ENCODE assay signal across 7 mouse cellular contexts in the genomic region with DNA sequence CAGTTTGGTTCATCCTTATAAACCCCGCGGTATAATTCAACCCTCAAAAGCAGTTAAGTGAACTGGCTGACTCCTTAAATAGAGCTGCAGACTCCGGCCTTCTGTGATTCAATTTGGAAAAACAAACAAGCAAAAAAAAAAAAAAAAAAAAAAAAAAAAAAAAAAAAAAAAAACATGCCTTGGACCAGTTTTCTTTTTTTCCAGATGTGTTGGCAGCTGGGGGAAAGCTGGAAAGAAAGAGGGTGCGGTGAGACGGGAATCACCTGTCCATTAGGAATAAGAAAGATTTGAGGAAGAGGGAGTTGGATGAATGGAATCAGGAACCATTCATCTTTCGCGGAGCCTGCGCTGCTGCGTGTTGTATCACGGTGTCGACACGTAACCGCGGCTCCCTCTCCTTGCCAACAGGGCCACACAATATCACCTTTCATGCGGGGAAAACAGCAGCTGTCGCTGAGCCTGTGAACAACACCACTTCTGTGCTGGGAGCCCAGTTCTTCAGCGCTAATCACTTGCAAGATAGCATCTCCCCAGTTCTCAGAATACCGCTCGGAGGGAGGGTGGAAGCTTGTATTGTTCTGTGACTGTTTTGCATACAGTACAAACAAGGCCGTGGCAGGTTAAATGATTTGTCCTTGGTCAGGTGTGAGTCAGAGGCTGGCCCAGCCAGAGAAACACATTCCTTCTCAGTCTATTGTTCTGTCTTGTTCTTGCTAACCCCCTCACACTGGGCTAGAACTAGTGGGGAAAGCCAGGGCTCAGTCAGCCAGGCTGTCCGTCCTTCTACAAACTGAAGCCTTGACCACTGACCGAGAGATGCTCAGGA.
DNase-seq lines count a peak whose midpoint lies in the region; ATAC-seq lines count a peak whose summit lies in the region.

No protein-coding gene starts in this region.

- no peak for ATAC-seq in neural tube, embryonic 12.5 days (ENCODE audit: low FRiP score, low read depth)
- peak; percentile 66 for ATAC-seq in forebrain, embryonic 13.5 days
- no peak for ATAC-seq in midbrain, embryonic 15.5 days (replicated peaks)

- WGBS in neural tube, embryonic 12.5 days, result 38% methylated on average over 22 of the region's 22 CpGs
- 29% methylated on average over 22 of the region's 22 CpGs for WGBS in forebrain, embryonic 13.5 days
- 30% methylated on average over 22 of the region's 22 CpGs for WGBS in midbrain, embryonic 15.5 days

- H3K36me3 ChIP-seq in neural tube, embryonic 12.5 days, result no peaks in the 10 kb centered on the region
- no peaks in the 10 kb centered on the region for H3K36me3 ChIP-seq in forebrain, embryonic 13.5 days (ENCODE audit: poor library complexity, severe bottlenecking)
- no peaks in the 10 kb centered on the region for H3K36me3 ChIP-seq in midbrain, embryonic 15.5 days (replicated peaks)

- H3K4me2 ChIP-seq in neural tube, embryonic 12.5 days (replicated peaks), result peak overlapping the region; percentile 22
- peak overlapping the region; percentile 46 for H3K4me2 ChIP-seq in forebrain, embryonic 13.5 days
- peak overlapping the region; percentile 37 for H3K4me2 ChIP-seq in midbrain, embryonic 15.5 days

- no peaks in the 10 kb centered on the region for H3K27me3 ChIP-seq in neural tube, embryonic 12.5 days (replicated peaks)
- H3K27me3 ChIP-seq in forebrain, embryonic 13.5 days, result no peaks in the 10 kb centered on the region
- no peaks in the 10 kb centered on the region for H3K27me3 ChIP-seq in midbrain, embryonic 15.5 days (replicated peaks)

- 0 out of 2 replicates have a peak, but pooled peaks cover 4% of the 10 kb centered on the region for H3K4me1 ChIP-seq in neural tube, embryonic 12.5 days
- H3K4me1 ChIP-seq in forebrain, embryonic 13.5 days, result peaks cover 5% of the 10 kb centered on the region
- H3K4me1 ChIP-seq in midbrain, embryonic 15.5 days, result 0 out of 2 replicates have a peak, but pooled peaks cover 5% of the 10 kb centered on the region

- no peak overlapping the region for H3K4me3 ChIP-seq in neural tube, embryonic 12.5 days
- no peak overlapping the region for H3K4me3 ChIP-seq in forebrain, embryonic 13.5 days
- peak overlapping the region; percentile 8; the same call in 1 of the 2 replicates for H3K4me3 ChIP-seq in midbrain, embryonic 15.5 days

- DNase-seq in neural tube, embryonic 10.5 days (ENCODE audit: extremely low spot score, low spot score), result no peak
- DNase-seq in brain, adult 2 months (ENCODE audit: low read depth, low spot score), result peak; percentile 57
- DNase-seq in urinary bladder, postnatal 25 days (ENCODE audit: low spot score), result no peak
- no peak for DNase-seq in left cerebral cortex, adult 8-10 months (ENCODE audit: low spot score in 2 of 2)

- H3K9ac ChIP-seq in neural tube, embryonic 12.5 days, result no peak overlapping the region
- no peak overlapping the region for H3K9ac ChIP-seq in forebrain, embryonic 13.5 days
- no peak overlapping the region for H3K9ac ChIP-seq in midbrain, embryonic 15.5 days

- no peak overlapping the region for H3K27ac ChIP-seq in neural tube, embryonic 12.5 days
- no peak overlapping the region for H3K27ac ChIP-seq in forebrain, embryonic 13.5 days
- H3K27ac ChIP-seq in midbrain, embryonic 15.5 days, result no peak overlapping the region

- H3K9me3 ChIP-seq in neural tube, embryonic 12.5 days, result no peaks in the 10 kb centered on the region
- no peaks in the 10 kb centered on the region for H3K9me3 ChIP-seq in forebrain, embryonic 13.5 days (replicated peaks)
- H3K9me3 ChIP-seq in midbrain, embryonic 15.5 days, result no peaks in the 10 kb centered on the region
